10 mouse cellular contexts compared by ENCODE assay signal in the genomic region with DNA sequence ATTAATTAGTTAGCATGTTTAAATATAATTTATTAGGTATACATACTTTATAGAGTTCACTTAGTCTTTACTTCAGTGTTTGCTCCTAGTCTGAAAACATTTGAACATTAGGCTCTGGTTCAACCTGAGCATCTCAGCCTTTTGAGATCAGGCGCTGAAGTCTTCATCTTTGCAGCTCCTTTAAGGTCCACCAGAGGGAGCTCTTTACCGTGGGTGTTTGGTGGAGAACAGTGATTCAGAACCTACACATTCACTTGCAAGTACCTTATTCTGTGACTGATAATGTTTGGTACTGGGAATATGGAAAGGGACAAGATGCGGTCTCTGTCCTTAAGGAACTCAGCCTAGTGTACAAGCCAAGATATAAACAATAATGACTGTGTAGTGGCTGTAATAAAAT. TPM values are rescaled to one million over a fixed set of nuclear protein-coding genes. Genes with fewer than 3 reads are reported as not detected.
DNase-seq lines count a peak whose midpoint lies in the region; ATAC-seq and TF ChIP-seq lines count a peak whose summit lies in the region.
"Had no signal": no experiment of that assay in that cellular context is flagged by ENCODE, and none has a peak within 500 bp of the region (broad histone marks: within the 10 kb centered on the region; RNA-seq: fewer than 3 reads in every experiment).

No protein-coding gene starts in this region.

- TF ChIP-seq POLR2A in limb, embryonic 14.5 days (IDR thresholded peaks at IDR 0.05; ENCODE audit: borderline replicate concordance, extremely low read depth, insufficient read depth, insufficient read length): no peak

- no peak for ATAC-seq in neural tube, embryonic 15.5 days (ENCODE audit: low FRiP score)
- no peak for ATAC-seq in limb, embryonic 14.5 days (ENCODE audit: low FRiP score, low read depth)

- H3K27ac ChIP-seq in neural tube, embryonic 15.5 days (replicated peaks): no peak overlapping the region
- H3K27ac ChIP-seq in limb, embryonic 14.5 days (replicated peaks; ENCODE audit: low read depth, low read length): no peak overlapping the region
- H3K27ac ChIP-seq: hindbrain, embryonic 15.5 days had no signal

- no peak overlapping the region for H3K4me2 ChIP-seq in neural tube, embryonic 15.5 days
- no peak overlapping the region for H3K4me2 ChIP-seq in limb, embryonic 14.5 days (replicated peaks; ENCODE audit: low read depth, low read length, severe bottlenecking)
- H3K4me2 ChIP-seq: hindbrain, embryonic 15.5 days had no signal

- no peak overlapping the region for H3K4me3 ChIP-seq in neural tube, embryonic 15.5 days (replicated peaks)
- no peak overlapping the region for H3K4me3 ChIP-seq in limb, embryonic 14.5 days (replicated peaks; ENCODE audit: low read length)
- H3K4me3 ChIP-seq: hindbrain, embryonic 15.5 days had no signal

- H3K36me3 ChIP-seq in neural tube, embryonic 15.5 days: no peaks in the 10 kb centered on the region
- H3K36me3 ChIP-seq in limb, embryonic 14.5 days (ENCODE audit: control insufficient read depth, insufficient read depth, low read length): no peaks in the 10 kb centered on the region
- H3K36me3 ChIP-seq: hindbrain, embryonic 15.5 days had no signal

- no peak overlapping the region for H3K9ac ChIP-seq in neural tube, embryonic 15.5 days (replicated peaks)
- no peak overlapping the region for H3K9ac ChIP-seq in limb, embryonic 14.5 days (ENCODE audit: low read depth, low read length, severe bottlenecking)
- H3K9ac ChIP-seq: hindbrain, embryonic 15.5 days had no signal

- 13% methylated on average over 3 of the region's 3 CpGs for WGBS in neural tube, embryonic 15.5 days
- 18% methylated on average over 3 of the region's 3 CpGs for WGBS in limb, embryonic 14.5 days

- DNase-seq in adrenal gland, adult 18-20 months (ENCODE audit: low spot score in 2 of 2): peak; percentile 41 to 61
- no peak for DNase-seq in adrenal gland, adult 8-10 months
- DNase-seq in neural tube, embryonic 10.5 days (ENCODE audit: extremely low spot score, low spot score): peak; percentile 57
- peak; percentile 78 for DNase-seq in cerebellum, adult 9-10 months
- DNase-seq in hindlimb bud, embryonic 11.5 days (ENCODE audit: extremely low spot score, low read depth, low spot score): peak; percentile 73
- peak; percentile 66 for DNase-seq in limb, embryonic 14.5 days (ENCODE audit: low spot score)
- DNase-seq in right cerebral cortex, postnatal 14 days: peak; percentile 38

- H3K4me1 ChIP-seq in neural tube, embryonic 15.5 days: no peaks in the 10 kb centered on the region
- no peaks in the 10 kb centered on the region for H3K4me1 ChIP-seq in limb, embryonic 14.5 days (ENCODE audit: control insufficient read depth, insufficient read depth, low read length)
- H3K4me1 ChIP-seq: hindbrain, embryonic 15.5 days had no signal

- H3K9me3 ChIP-seq in neural tube, embryonic 15.5 days (replicated peaks): no peaks in the 10 kb centered on the region
- no peaks in the 10 kb centered on the region for H3K9me3 ChIP-seq in limb, embryonic 14.5 days (ENCODE audit: control insufficient read depth, low read length)
- H3K9me3 ChIP-seq: hindbrain, embryonic 15.5 days had no signal

- 0 out of 2 replicates have a peak, but pooled peaks cover 3% of the 10 kb centered on the region for H3K27me3 ChIP-seq in neural tube, embryonic 15.5 days (replicated peaks)
- H3K27me3 ChIP-seq in limb, embryonic 14.5 days (ENCODE audit: control insufficient read depth, insufficient read depth, low read length): no peaks in the 10 kb centered on the region
- H3K27me3 ChIP-seq: hindbrain, embryonic 15.5 days had no signal

RNA-seq across cellular contexts. Expression of a gene that starts 13.4 kb away (rescaled TPM):
- 1 to 10 TPM in 1 of 2 experiments, under 1 TPM in 1; 0.27 to 2.0 TPM for total RNA-seq in adrenal gland, adult 18-20 months (2021)
- 1 to 10 TPM in 3 of 4 experiments, under 1 TPM in 1; 0.56 to 2.7 (median 1.7) TPM for total RNA-seq in adrenal gland, adult 8-10 months (2022)
- polyA plus RNA-seq in neural tube, embryonic 15.5 days (2015; fragmentation: Nextera tagmentation; extraction: Ambion mirVana): 0.19 and 57.9 TPM in 2 replicates
- 0.10 and 0.13 TPM in 2 replicates for polyA plus RNA-seq in limb, embryonic 14.5 days (2012; rRNA removed)
- 0.07 and 0.25 TPM in 2 replicates for polyA plus RNA-seq in limb, embryonic 14.5 days (2014; fragmentation: Nextera tagmentation; extraction: Ambion mirVana)
- polyA plus RNA-seq: C2C12 had no signal

RNA-seq across cellular contexts. Expression of a gene that starts 16.8 kb away (rescaled TPM):
- total RNA-seq in adrenal gland, adult 18-20 months (2021): 10 to 100 TPM; 10.5 to 12.9 TPM
- 1 to 10 TPM; 4.5 to 7.1 (median 6.2) TPM for total RNA-seq in adrenal gland, adult 8-10 months (2022)
- polyA plus RNA-seq in neural tube, embryonic 15.5 days (2015; fragmentation: Nextera tagmentation; extraction: Ambion mirVana): 0.77 and 8.6 TPM in 2 replicates
- polyA plus RNA-seq in limb, embryonic 14.5 days (2012; rRNA removed): 21.0 and 22.6 TPM in 2 replicates
- polyA plus RNA-seq in limb, embryonic 14.5 days (2014; fragmentation: Nextera tagmentation; extraction: Ambion mirVana): 21.8 and 22.8 TPM in 2 replicates
- polyA plus RNA-seq: C2C12 had no signal

RNA-seq across cellular contexts. Expression of a gene that starts 32.2 kb away (rescaled TPM):
- 1 to 10 TPM; 7.3 to 9.1 TPM for total RNA-seq in adrenal gland, adult 18-20 months (2021)
- total RNA-seq in adrenal gland, adult 8-10 months (2022): 10 to 100 TPM in 2 of 4 experiments, 1 to 10 TPM in 2; 6.5 to 17.4 (median 10.1) TPM
- 1.00 and 2.0 TPM in 2 replicates for polyA plus RNA-seq in neural tube, embryonic 15.5 days (2015; fragmentation: Nextera tagmentation; extraction: Ambion mirVana)
- polyA plus RNA-seq in limb, embryonic 14.5 days (2012; rRNA removed): 1.8 and 2.1 TPM in 2 replicates
- 3.9 and 4.7 TPM in 2 replicates for polyA plus RNA-seq in limb, embryonic 14.5 days (2014; fragmentation: Nextera tagmentation; extraction: Ambion mirVana)

RNA-seq across cellular contexts. Expression of a gene that starts 41.2 kb away (rescaled TPM):
- under 1 TPM in 1 of 2 experiments, not detected in 1; 0.93 TPM for total RNA-seq in adrenal gland, adult 18-20 months (2021)
- under 1 TPM in 1 of 4 experiments, not detected in 3; 0.38 TPM for total RNA-seq in adrenal gland, adult 8-10 months (2022)
- polyA plus RNA-seq in neural tube, embryonic 15.5 days (2015; fragmentation: Nextera tagmentation; extraction: Ambion mirVana): 31.2 TPM in 1 of 2 replicates, not detected in the other
- polyA plus RNA-seq in limb, embryonic 14.5 days (2012; rRNA removed): 0.06 TPM in 1 of 2 replicates, not detected in the other
- polyA plus RNA-seq in limb, embryonic 14.5 days (2014; fragmentation: Nextera tagmentation; extraction: Ambion mirVana): not detected in 2 replicates
- polyA plus RNA-seq: C2C12; hindbrain, embryonic 15.5 days had no signal

RNA-seq across cellular contexts. Expression of a gene that starts 42.6 kb away (rescaled TPM):
- total RNA-seq in adrenal gland, adult 18-20 months (2021): 1 to 10 TPM in 1 of 2 experiments, under 1 TPM in 1; 0.33 to 1.6 TPM
- 1 to 10 TPM in 1 of 4 experiments, under 1 TPM in 2, not detected in 1; 0.52 to 1.3 (median 0.59) TPM for total RNA-seq in adrenal gland, adult 8-10 months (2022)
- polyA plus RNA-seq in neural tube, embryonic 15.5 days (2015; fragmentation: Nextera tagmentation; extraction: Ambion mirVana): 114 TPM in 1 of 2 replicates, not detected in the other
- 0.28 and 0.65 TPM in 2 replicates for polyA plus RNA-seq in limb, embryonic 14.5 days (2012; rRNA removed)
- polyA plus RNA-seq in limb, embryonic 14.5 days (2014; fragmentation: Nextera tagmentation; extraction: Ambion mirVana): 1.0 and 1.2 TPM in 2 replicates
- polyA plus RNA-seq: C2C12; hindbrain, embryonic 15.5 days had no signal
